Mouse (Mus musculus): Measurements from ENCODE around the gene Dock9. TPM values are rescaled to one million over a fixed set of nuclear protein-coding genes. Genes with fewer than 3 reads are reported as not detected.

Gene Dock9
- polyA plus RNA-seq, 1 experiment from 2014 or later, result 11.1 TPM

GRCm38 (mm10) chr14:121602610-121603009 is 195.0 kb downstream of the Dock9 start:
- DNase-seq (ENCODE audit: low spot score) (no peak), ATAC-seq (replicated peaks; ENCODE audit: low FRiP score, low read depth) (no peak)
- Histone ChIP-seq H3K27me3 (ENCODE audit: insufficient read depth, low read length) (no peaks in the 10 kb centered on the region), H3K36me3 (ENCODE audit: insufficient read depth, low read length) (peaks cover 24% of the 10 kb centered on the region), H3K4me1 (replicated peaks; ENCODE audit: insufficient read depth, low read length) (no peaks in the 10 kb centered on the region), H3K9ac (ENCODE audit: low read depth, low read length) (no peak overlapping the region), H3K9me3 (replicated peaks; ENCODE audit: low read length) (no peaks in the 10 kb centered on the region), H3K4me3 (replicated peaks; ENCODE audit: low read depth, low read length) (no peak overlapping the region), H3K27ac (no peak overlapping the region), H3K4me2 (ENCODE audit: low read length) (no peak overlapping the region)
- WGBS, result 87% methylated on average over 6 of the region's 6 CpGs
- TF ChIP-seq CTCF (IDR thresholded peaks at IDR 0.05; ENCODE audit: low read depth), result no peak

DNA sequence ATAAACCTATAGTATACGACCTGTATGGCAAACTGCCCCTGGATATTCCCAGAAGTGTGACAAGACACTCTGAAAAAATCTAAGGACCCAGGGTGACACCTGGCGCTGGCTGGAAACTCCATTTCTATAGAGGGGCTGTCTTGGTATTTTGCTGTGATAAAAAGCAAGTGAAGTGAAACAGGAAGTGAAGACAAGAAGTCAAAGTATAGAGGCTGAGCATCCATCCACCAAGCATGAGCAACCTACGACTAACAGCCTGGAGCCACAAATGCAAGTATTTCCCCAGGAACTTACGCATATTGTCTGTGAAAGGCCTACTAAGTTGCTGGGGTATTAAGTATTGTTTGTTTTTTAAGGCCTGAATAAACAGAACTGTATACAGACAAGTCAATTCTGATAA is 197.1 kb downstream of the Dock9 start:
- 91% methylated on average over 4 of the region's 4 CpGs for WGBS
- H3K4me2 ChIP-seq (ENCODE audit: low read length), result no peak overlapping the region
- no peak overlapping the region for H3K4me3 ChIP-seq (replicated peaks; ENCODE audit: low read depth, low read length)
- H3K9me3 ChIP-seq (replicated peaks; ENCODE audit: low read length), result no peaks in the 10 kb centered on the region
- peaks cover 22% of the 10 kb centered on the region for H3K36me3 ChIP-seq (ENCODE audit: insufficient read depth, low read length)
- ATAC-seq (replicated peaks; ENCODE audit: low FRiP score, low read depth) (no peak), DNase-seq (ENCODE audit: low spot score) (no peak)
- no peak overlapping the region for H3K27ac ChIP-seq
- H3K9ac ChIP-seq (ENCODE audit: low read depth, low read length), result no peak overlapping the region
- 0 out of 2 replicates have a peak, but pooled peaks cover 4% of the 10 kb centered on the region for H3K4me1 ChIP-seq (replicated peaks; ENCODE audit: insufficient read depth, low read length)
- H3K27me3 ChIP-seq (ENCODE audit: insufficient read depth, low read length), result no peaks in the 10 kb centered on the region
- no peak for TF ChIP-seq CTCF (IDR thresholded peaks at IDR 0.05; ENCODE audit: low read depth)

DNA sequence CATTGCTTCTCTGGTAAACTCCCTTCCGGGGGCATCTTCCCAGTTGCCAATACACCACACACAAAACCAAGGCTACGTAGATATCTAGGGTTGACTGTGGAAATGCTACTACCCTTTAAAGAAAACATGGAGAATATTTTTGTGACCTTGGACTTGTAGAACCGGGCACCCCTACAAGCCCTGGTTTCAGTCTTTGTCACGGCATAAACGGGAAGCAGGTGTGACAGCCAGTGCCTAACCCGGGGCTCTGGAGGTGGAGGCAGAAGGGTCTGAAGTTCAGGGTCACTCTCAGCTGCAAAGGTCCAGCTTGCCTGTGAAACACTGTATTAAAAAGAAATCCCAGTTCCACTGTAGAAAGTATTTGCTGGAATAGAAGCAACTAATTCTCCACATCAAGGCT is 200.6 kb downstream of the Dock9 start:
- Histone ChIP-seq H3K9me3 (replicated peaks; ENCODE audit: low read length) (no peaks in the 10 kb centered on the region), H3K36me3 (ENCODE audit: insufficient read depth, low read length) (no peaks in the 10 kb centered on the region), H3K4me1 (replicated peaks; ENCODE audit: insufficient read depth, low read length) (peaks cover 9% of the 10 kb centered on the region; the same call in 1 of the 2 replicates), H3K27ac (no peak overlapping the region), H3K4me2 (ENCODE audit: low read length) (no peak overlapping the region), H3K9ac (ENCODE audit: low read depth, low read length) (no peak overlapping the region), H3K4me3 (replicated peaks; ENCODE audit: low read depth, low read length) (no peak overlapping the region), H3K27me3 (ENCODE audit: insufficient read depth, low read length) (no peaks in the 10 kb centered on the region)
- 64% methylated on average over 6 of the region's 6 CpGs for WGBS
- no peak for TF ChIP-seq CTCF (IDR thresholded peaks at IDR 0.05; ENCODE audit: low read depth)
- DNase-seq (ENCODE audit: low spot score) (no peak), ATAC-seq (replicated peaks; ENCODE audit: low FRiP score, low read depth) (no peak)

- 39% methylated on average over 9 of the region's 9 CpGs for WGBS
- H3K36me3 ChIP-seq (ENCODE audit: insufficient read depth, low read length), result no peaks in the 10 kb centered on the region
Observed at GRCm38 (mm10) chr14:121596631-121597030, 201.0 kb downstream of the Dock9 start.

GRCm38 (mm10) chr14:121594684-121595083 is 203.0 kb downstream of the Dock9 start:
- H3K9ac ChIP-seq (ENCODE audit: low read depth, low read length), result no peak overlapping the region

More at GRCm38 (mm10) chr14:121596631-121597030, 201.0 kb downstream of the Dock9 start:
- Histone ChIP-seq H3K4me3 (replicated peaks; ENCODE audit: low read depth, low read length) (no peak overlapping the region), H3K4me2 (ENCODE audit: low read length) (no peak overlapping the region), H3K4me1 (replicated peaks; ENCODE audit: insufficient read depth, low read length) (peaks cover 9% of the 10 kb centered on the region; the same call in 1 of the 2 replicates), H3K9ac (ENCODE audit: low read depth, low read length) (no peak overlapping the region), H3K27ac (no peak overlapping the region), H3K9me3 (replicated peaks; ENCODE audit: low read length) (no peaks in the 10 kb centered on the region), H3K27me3 (ENCODE audit: insufficient read depth, low read length) (no peaks in the 10 kb centered on the region)
- TF ChIP-seq CTCF (IDR thresholded peaks at IDR 0.05; ENCODE audit: low read depth), result no peak
- 0 out of 2 replicates have a peak, but pooled peaks have one; percentile 14 for ATAC-seq (replicated peaks; ENCODE audit: low FRiP score, low read depth)
- peak; percentile 52 for DNase-seq (ENCODE audit: low spot score)

DNA sequence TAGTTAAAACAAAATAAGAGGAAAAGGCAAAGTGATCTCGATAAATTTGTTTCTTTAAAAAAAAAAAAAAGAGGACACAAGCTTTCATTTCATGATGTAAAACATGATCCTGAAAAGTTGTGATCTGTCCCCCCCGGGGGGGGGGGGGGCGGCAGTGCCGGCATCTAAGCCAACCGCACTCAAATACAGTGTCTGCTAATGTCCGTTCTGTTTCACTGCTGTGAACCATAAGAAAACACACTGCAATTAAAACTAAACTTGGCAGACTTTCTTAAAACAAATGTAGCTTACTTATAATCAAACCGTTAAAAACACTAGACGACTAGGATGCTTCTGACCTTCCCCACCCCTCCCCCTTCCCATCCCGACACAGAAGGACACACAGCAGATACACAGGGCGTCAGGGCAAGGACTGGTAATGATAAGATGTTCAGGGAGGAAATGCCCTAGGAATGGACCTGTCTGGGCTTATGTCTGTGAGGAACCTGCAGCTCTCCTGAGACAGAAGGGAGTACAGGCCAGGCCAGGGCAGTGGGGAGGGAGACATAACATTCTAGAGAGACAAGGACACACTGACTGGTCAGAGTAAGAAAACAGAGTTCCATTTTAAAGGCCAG is 204.2 kb downstream of the Dock9 start:
- H3K36me3 ChIP-seq (ENCODE audit: insufficient read depth, low read length), result no peaks in the 10 kb centered on the region
- no peaks in the 10 kb centered on the region for H3K9me3 ChIP-seq (replicated peaks; ENCODE audit: low read length)
- no peak for ATAC-seq (replicated peaks; ENCODE audit: low FRiP score, low read depth)
- 42% methylated on average over 10 of the region's 10 CpGs for WGBS
- H3K9ac ChIP-seq (ENCODE audit: low read depth, low read length), result no peak overlapping the region
- H3K27ac ChIP-seq, result no peak overlapping the region
- DNase-seq (ENCODE audit: low spot score), result no peak
- peaks cover 9% of the 10 kb centered on the region; the same call in 1 of the 2 replicates for H3K4me1 ChIP-seq (replicated peaks; ENCODE audit: insufficient read depth, low read length)
- no peak for TF ChIP-seq CTCF (IDR thresholded peaks at IDR 0.05; ENCODE audit: low read depth)
- no peak overlapping the region for H3K4me3 ChIP-seq (replicated peaks; ENCODE audit: low read depth, low read length)
- no peaks in the 10 kb centered on the region for H3K27me3 ChIP-seq (ENCODE audit: insufficient read depth, low read length)
- H3K4me2 ChIP-seq (ENCODE audit: low read length), result no peak overlapping the region

More at GRCm38 (mm10) chr14:121594684-121595083, 203.0 kb downstream of the Dock9 start:
- no peaks in the 10 kb centered on the region for H3K27me3 ChIP-seq (ENCODE audit: insufficient read depth, low read length)
- H3K4me1 ChIP-seq (replicated peaks; ENCODE audit: insufficient read depth, low read length), result peaks cover 9% of the 10 kb centered on the region; the same call in 1 of the 2 replicates
- no peaks in the 10 kb centered on the region for H3K9me3 ChIP-seq (replicated peaks; ENCODE audit: low read length)
- TF ChIP-seq CTCF (IDR thresholded peaks at IDR 0.05; ENCODE audit: low read depth), result no peak
- 70% methylated on average over 5 of the region's 5 CpGs for WGBS
- H3K36me3 ChIP-seq (ENCODE audit: insufficient read depth, low read length), result no peaks in the 10 kb centered on the region
- no peak for DNase-seq (ENCODE audit: low spot score)
- ATAC-seq (replicated peaks; ENCODE audit: low FRiP score, low read depth), result no peak
- no peak overlapping the region for H3K4me2 ChIP-seq (ENCODE audit: low read length)
- H3K27ac ChIP-seq, result no peak overlapping the region
- no peak overlapping the region for H3K4me3 ChIP-seq (replicated peaks; ENCODE audit: low read depth, low read length)

All from kidney, postnatal 0 days (tissue).